Mouse (Mus musculus) left cerebral cortex, adult 8-10 months (tissue): ENCODE measurements at regions not wholly inside any gene's neighbourhood (a gene's known extent, or its start where the extent isn't known, plus 50 kb on each side); places are given as distances from the start of the nearest gene placed in this dataset.

Experiments
- DNase-seq, 2 experiments: peaks; one replicate each; pipeline ENCODE4 v3.0.0; 2022; ENCODE audit warnings: low spot score in 2 of 2

DNA sequence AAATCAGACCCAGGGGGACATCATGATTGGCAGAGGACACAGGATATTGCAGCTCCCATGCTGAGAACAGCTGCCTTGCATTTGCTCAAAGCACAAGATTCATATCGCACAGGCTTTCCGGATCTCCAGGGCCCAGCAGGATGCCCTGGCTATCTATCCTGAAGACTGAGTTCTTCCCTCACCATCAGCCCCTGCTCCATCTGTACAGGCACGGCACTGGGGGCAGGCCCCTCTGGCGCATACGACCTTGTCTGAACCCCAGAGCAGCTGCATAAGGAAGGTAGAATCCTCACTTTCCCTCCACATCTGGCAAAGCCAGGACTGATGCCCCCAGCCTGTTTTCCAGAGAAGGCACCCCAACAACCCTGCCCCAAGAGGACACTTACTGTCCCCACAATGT, 266.8 kb downstream of the Tns1 start:
- no peak for DNase-seq

DNA sequence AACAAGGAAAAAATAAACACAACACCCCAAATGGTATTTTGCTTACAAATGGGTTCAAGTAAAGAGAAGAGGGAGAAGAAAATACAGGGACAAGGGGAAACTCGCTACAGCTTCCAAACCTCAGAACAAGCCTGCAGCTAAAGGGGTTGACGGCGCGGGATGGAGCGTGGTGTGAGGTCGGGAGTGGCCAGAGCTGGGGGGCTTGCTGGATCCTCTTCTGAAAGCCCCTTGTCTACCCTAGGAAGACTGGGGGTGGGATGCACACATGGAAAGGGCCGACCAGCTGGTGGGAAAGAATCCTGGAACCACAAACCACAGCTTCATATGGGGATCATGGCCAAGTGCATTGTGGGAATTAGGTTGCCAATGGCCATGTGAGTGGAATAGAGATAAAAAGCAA, 267.4 kb downstream of the Tns1 start:
- DNase-seq: no peak

DNA sequence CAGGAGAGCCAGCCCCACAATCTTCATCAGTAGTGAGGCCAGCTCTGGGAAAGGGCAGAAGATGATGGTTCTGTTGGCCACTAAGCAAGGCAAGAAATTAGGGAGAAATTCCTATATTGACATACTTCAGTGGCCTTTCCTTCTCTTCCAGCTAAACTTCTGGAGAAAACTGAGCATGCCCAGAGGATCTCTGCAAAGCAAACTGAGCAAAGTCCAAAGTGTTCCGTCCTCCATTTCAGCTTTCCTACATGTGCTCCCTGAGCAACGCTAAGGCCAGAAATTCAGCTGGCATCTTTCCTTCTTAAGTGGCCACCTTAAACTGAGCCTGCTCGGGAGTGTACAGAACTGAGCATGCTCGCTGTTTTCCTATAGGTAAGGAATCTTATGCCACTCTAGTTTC, 268.9 kb downstream of the Tns1 start:
- no peak for DNase-seq

DNA sequence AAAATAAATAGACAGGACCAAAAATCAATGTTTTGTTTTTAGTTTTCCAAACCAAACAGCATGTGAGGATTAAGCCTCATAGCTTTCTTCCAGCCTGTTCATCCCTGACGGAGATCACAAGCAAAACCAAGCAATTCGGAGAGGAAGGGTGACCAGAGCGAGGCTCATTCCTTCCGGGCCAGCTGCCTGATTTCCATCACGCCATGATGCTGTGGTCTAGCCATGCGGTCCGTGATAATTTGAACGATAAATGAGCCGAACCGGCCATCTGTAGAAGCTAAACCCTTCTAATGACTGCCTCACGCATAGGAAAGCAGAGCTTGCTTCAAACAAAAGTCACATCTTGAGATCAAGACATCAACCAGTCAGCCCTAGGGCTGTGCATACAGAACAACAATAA, 270.4 kb downstream of the Tns1 start:
- DNase-seq: no peak

DNA sequence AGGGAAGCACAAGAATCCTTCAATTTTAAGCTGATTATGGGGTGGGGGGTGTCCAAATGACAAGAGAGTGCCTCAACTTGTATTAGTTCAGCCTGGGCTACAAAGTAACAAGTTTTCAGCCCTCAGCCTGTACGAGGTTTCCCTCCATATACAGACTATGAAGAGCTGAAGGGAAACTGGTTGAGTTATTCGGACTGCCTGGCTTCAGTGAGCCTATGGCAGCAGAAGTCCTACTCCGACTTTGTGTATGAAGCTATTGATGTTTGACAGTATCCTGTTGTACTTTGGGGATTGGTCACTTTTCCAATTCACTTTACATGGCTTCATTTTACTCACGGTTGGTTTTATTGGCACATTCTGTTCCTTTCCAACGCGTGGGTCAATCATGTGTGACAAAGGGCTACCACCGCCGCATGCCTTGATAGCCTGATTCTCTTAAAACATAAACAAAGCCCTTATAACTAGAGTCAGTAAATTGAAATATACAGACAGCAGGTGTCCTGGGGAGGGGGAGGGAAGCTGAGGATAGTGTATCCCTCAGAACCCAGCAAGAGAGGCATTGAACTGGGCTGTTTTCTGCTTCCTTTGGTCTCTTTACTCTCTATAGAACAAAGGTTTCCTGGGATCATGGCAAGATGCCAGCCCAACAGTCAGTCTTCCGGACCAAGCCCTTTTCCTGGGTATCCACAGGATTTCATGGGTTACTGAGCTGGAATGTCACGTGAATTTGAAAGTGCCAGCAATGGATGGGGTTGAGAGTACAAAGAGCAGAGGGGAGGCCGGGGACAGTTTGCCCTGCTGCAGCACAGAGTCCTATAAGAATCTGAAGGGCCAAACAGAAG, 273.9 kb downstream of the Tns1 start:
- DNase-seq: no peak

DNA sequence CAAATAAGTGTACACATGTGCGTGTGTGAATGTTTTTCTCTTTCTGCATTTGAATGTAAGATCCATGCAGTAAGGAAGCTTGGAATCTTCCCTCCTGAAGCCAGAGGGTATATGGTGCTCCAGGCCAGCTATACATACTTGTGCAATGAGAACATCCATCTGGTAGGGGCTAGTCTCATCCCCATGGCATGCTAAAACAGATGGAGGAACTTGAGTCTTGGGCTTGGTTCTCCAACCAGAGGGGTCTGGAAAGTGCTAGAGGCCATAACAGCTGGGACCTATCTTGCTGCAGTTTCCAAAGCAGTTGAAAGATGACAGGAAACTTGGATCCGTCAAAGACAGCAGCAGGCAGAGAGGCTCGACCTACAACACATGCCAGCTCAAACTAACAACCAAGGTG, 275.9 kb downstream of the Tns1 start:
- no peak for DNase-seq

DNA sequence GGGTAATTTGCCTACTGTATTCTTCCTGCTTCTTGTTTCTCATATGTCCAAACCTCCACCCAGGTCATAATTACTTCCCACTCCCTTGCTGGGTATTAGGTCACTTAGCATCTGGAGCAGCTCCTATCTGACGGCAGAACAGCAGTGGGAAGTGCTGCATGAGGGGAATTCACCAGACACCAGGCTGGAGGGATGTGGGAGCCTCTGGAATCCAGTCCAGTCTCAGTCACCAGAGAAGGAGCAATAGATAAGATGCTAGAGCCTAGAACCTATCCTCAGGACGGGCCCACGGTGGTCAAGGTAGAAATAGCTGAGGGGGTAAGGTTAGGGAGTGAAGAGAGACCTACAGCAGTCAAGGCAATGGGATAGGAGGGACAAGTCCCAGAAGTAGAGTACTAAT, 277.1 kb downstream of the Tns1 start:
- no peak for DNase-seq

DNA sequence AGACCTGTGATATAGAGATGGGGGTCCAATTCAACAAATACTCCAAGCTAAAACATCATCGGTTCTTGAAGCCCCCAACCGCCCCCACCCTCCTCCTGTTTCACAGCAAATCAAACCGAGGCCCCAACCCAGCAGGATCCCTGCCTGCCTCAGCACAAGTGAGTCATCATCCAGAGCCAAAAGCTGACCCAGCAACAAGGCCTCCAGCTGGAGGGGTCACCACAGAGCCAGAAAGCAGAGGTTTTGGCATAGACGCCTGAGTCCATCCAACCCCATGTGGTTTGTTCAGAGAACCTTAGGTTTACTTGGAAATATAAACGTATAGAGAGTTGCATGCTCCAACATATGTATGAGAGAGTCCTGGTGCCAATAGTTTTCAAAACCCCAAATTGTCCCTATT, 279.1 kb downstream of the Tns1 start:
- DNase-seq: no peak

DNA sequence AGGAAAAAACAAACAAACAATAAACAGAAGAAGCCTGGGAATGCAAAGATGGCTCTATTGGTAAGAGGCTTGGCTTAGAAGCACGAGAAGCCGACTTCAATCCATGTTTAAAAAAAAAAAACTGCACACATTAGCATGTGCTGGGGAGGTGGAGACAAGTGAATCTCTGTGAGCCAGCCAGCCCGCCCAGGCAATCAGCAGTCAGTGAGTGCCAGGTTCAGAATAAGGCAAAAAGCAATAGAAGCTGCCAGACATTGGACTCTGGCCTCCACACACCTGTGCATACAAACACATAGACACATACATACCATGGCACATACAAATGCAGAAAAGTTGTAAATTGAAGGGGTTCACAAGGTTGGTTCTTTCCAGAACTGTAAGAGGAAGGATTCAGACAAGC, 279.7 kb downstream of the Tns1 start:
- no peak for DNase-seq

DNA sequence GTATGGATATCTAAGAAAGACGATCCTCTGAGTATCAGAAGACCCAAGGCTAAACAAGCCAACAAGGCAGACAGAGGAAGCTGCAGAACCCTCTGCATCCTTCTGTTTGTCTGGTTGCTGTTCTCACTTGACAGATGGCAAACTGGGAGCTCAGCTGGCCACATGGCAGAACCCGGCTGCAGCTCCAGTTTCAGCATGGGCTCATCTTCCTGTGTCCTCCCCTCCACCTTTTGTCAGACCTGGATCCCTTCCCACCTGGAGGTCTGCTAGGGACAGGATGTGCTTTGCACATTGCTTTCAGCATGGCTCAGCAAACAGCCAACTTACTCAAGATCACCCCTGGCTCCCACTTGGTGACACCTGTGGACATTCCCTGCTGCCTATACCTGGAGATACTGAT, 284.9 kb downstream of the Tns1 start:
- DNase-seq: no peak

DNA sequence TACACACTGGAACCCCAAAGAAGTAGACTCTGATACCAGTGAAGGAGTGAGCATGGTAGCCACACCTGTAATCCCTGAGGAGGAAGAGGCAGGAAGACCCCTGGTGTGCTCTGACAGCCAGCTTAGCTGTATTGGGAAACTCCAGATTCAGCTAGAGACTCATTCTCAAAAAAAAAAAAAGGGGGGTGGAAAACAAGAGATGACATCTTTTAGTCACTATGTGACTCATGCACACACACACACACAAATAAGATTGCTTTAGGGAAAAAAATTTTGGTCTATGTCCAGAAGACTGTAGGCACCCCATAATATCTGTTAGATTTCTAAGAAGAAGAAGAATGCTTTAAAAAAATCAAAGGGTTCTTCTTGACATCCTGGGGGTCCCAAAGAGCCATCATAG, 287.6 kb downstream of the Tns1 start:
- no peak for DNase-seq

DNA sequence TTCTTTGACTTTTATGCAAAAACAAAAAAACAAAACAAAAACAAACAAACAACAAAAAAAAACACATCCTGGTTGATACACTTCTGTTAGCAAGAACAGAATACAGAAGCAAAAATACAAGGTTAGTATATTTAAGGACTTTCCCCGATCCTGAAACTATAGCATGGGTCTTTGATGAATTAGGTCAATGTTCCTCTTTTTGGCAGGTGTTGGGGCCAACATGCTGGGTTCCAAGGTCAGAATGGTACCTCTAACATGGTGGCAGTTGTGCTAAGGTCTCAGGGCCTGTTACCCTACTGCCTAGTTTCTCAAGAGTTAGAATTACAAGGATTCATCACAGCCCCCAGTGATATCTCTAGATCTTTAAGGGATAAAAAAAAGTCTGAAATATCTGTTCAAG, 289.7 kb downstream of the Tns1 start:
- DNase-seq: no peak

DNA sequence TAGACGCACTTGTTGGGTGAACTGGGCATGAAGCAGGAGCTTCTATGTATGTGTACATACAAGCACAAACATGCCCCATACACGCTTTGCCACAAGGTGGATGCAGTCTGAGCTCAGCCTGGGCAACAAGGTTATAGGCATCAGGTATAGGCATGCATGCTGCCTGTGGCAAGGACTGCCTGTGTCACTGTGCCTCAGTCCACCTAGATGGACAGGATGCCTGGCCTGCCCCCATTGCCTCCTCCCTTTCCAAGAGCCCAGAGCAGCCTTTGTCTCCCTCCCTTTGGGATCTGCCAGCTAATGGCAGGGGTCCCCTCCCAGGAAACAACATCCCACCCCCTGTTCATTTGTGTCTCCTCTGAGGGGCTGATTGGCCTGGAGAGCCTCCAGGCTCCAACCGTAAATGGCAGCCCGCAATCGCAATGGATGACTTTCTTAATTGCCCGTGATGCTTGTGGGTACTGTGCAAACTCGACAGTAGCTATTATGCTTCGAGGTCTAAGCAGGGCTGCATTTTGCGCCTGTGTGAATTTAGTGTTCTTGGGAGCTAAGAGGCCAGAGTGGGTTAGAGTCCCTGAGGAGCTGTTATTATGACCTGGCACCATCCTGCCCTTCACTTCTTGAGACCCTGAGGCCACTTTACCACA, 293.6 kb downstream of the Tns1 start:
- DNase-seq: no peak

DNA sequence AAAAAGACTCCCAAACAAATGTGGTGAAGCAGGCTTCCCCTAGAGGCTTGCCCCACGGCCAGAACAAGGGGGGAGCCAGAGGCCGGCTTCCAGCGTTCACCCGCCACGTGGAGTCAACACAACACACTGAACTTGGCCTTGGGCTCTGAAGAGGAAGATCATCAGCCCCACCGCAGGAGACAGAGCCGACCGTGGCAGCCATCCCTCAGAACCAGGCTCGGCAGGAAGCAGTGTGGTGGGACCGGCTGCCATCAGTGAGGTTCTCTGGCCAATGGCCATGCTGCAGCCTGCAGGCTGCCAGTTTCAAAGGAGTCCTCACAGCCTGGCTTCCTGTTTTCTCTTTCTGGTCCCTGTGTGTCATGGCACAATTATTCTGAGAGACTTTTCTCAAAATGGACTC, 295.3 kb downstream of the Tns1 start:
- DNase-seq: peak in 1 of 2 experiments; percentile 10

DNA sequence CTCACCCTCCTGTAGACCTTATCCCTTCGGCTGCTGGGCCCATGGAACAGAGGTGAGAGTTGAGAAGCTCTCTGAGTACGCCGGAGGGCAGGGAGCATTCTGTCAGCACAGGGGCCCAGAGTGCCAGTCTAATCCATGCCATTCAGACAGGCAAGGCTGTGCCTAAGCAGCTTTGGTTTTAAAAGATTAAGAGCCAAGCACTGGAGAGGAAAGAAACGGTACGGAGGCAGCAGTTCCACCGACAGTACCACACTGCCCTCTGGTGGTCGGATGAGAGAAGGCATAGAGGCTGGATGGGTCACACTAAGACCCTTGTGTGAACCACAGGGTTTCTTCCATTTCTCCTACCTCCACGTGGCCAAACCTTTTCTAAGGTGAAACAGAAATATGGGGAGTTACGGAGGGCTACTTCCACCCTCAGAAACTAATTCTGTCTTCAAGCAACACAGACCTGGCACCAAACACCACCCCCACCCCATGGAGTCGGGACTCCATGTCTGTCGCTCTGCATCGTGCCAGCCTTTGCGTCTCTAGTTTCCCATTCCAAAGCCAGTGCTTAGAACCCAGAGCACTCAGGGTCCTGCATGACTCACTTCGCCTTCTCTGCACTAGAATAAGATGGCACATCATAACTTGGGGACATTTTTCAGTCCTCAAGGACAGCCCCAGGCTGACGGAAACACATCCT, 297.9 kb downstream of the Tns1 start:
- DNase-seq: peak; percentile 52 to 94

DNA sequence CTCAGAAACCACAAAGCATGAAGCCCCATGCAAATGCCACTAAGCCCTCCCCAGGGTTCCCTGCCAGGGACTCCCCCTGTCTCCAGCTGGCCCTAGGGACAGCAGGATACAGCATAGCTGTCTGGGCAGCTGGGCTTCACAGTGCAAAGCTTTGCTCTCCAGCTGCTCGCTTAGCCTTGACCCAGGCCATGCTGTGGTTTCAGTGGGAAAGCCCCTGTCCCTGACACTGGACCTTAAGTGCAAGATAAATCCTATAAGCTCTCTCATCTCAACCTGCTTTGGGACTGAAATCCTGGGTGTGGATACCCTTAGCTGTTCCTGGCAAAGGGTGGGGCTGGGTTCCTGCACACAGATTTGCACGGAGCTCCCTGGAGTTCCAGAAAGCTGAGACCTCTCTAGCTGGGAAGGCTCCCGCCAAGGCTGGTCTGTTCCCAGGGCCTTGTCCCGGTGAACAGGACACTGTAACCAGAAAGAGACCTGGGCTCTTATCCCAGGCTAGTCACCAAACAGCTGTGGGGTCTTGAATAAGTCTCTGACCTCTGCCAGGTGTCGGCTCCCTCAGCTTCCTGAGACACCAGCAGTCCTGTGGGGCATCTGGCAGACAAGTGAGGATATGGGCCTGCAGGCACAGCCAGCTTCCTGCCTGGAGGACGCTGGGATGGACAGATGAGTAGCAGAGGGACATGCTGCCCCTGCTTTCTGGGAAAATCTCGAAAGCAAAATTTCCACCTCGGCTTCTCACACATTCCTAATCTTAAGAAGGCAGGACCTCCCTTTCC, 299.7 kb downstream of the Tns1 start:
- no peak for DNase-seq

DNA sequence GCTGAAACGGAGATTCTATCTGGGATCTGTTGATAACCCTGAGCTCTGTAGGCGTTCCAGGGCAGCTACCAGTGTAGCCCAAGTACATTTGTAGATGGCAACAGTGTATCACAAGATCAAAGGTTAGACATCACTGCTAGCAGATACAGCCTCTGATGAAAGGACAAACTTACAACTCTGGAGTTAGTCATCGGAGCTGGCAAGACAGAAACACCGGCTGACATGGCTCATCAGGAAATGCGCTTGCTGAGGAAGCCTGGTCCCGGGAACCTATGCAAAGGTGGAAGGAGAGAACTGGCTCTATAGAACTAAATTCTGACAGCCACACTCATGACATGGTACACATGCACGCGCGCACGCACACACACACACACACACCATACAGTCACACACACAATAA, 300.5 kb downstream of the Tns1 start:
- no peak for DNase-seq

DNA sequence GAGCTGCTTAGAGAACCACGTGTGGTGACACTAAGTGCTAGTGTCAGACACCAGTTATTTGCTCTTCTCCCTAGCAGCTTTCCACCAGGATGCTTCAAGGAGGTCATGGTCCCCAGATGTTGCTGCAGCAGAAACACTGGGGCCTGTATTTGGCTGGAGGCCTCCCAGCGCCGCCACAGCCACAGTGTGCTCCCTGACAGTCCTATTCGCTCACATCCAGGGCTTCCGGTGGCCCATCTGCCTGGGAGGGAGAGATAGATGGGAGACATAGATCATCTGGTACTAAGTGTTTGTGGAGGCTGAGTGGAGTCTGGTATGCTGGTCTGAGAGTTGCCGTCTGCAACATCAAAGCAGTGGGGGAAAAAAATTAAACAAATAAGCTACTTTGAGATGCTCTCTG, 301.6 kb downstream of the Tns1 start:
- DNase-seq: no peak

DNA sequence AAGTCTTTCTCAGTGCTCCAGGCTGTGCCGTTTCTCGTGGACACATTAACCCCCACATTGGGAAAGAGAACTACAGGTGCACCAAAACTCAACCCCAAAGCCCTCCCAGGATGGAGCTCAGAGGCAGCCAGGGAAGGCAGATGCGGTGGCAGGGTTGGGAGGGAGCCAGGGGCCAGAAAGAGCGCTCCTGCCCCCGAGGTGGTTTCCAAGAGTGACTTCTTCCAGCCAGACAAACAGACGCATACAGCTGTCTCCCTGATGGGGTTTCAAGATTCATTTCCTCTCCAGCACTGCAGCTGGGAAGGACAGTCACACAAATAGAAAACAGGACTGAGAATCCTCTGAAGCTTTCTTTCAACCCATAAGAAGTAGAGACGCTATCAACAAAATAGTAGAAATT, 303.5 kb downstream of the Tns1 start:
- DNase-seq: no peak

DNA sequence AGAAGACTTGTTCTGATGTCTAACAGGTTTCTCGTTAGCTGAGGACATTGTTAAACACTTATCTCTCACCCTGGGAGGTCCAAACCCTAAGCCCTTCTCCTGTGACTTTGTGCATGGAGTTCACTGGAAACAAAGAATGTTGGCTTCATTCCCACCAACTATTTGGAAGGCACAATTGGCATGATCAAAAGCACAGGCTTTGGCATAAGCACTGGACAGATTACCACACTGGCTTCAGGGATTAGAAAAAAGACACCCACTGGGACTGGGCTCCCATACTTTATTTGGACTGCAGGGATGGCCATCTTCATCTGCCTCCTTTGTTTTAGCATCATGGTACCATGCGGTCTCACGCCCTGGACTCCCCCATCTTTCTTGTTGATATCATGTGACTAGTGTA, 317.0 kb downstream of the Tns1 start:
- no peak for DNase-seq

DNA sequence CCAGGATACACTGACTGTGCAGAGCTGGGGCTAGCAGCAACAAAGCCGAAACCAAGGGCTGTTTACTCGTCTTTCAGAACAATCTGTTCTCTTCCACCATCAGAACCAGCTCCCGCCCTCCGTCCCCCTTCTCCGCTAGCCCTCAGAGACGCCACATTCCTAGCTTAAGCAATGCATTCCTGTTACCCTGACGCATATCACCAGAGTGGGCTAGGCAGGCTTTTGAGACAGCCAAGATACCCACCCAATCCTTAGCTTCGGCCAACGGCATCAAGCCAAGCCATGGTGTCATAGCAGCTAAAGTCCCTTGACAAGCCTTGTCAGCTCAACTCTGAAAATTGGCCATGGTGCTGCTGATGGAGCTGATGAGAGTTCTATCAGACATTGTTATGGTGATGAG, 319.1 kb downstream of the Tns1 start:
- no peak for DNase-seq

DNA sequence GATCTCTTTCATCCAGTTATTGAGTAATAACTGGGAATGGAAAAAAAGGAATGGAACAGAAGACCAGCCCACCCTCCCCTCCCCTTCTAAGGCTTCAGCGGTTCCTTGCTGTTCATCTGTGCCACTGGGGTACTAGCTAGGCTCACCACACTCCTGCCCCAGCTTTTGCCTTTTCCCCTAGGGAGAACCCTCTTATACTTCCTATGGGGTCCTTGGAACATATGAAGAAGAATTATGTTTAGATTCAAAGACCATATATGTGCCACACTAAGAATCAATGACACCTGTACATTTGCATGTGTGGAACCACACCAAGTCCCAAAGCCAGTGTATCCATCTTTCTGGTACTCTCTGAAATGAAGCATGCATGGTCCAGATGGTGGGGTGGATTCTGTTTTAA, 324.3 kb downstream of the Tns1 start:
- no peak for DNase-seq
